Mouse (Mus musculus): ENCODE data around the gene BC049762. TPM values are rescaled to one million over a fixed set of nuclear protein-coding genes. Genes with fewer than 3 reads are reported as not detected.

BC049762 gene
- polyA plus RNA-seq, 1 experiment from 2014 or later = 0.74 TPM

GRCm38 (mm10) chr11:51264352-51264751 is 1.5 kb upstream of the BC049762 start:
- H3K9ac ChIP-seq (ENCODE audit: low read depth, low read length) = no peak overlapping the region
- no peaks in the 10 kb centered on the region; the same call in 1 of the 2 replicates for H3K36me3 ChIP-seq (ENCODE audit: insufficient read depth, low read length)
- no peak for TF ChIP-seq CTCF (IDR thresholded peaks at IDR 0.05; ENCODE audit: low read depth)
- peak overlapping the region; percentile 81 for H3K4me2 ChIP-seq (ENCODE audit: low read length)
- no peaks in the 10 kb centered on the region for H3K9me3 ChIP-seq (replicated peaks; ENCODE audit: low read length)
- no peak overlapping the region for H3K27ac ChIP-seq
- WGBS = 4% methylated on average over 6 of the region's 6 CpGs
- ATAC-seq (replicated peaks; ENCODE audit: low FRiP score, low read depth) (no peak), DNase-seq (ENCODE audit: low spot score) (peak; percentile 61)
- peak overlapping the region; percentile 85 for H3K4me3 ChIP-seq (replicated peaks; ENCODE audit: low read depth, low read length)
- no peaks in the 10 kb centered on the region for H3K27me3 ChIP-seq (ENCODE audit: insufficient read depth, low read length)
- peaks cover 13% of the 10 kb centered on the region; the same call in 1 of the 2 replicates for H3K4me1 ChIP-seq (replicated peaks; ENCODE audit: insufficient read depth, low read length)

GRCm38 (mm10) chr11:51263286-51263831 is 513 bp upstream of the BC049762 start:
- no peaks in the 10 kb centered on the region for H3K27me3 ChIP-seq (ENCODE audit: insufficient read depth, low read length)
- H3K27ac ChIP-seq = peak overlapping the region; percentile 95
- DNase-seq (ENCODE audit: low spot score) = peak; percentile 63
- peak; percentile 47 for ATAC-seq (replicated peaks; ENCODE audit: low FRiP score, low read depth)
- no peak for TF ChIP-seq CTCF (IDR thresholded peaks at IDR 0.05; ENCODE audit: low read depth)
- under 1% methylated on average over 50 of the region's 50 CpGs for WGBS
- H3K9me3 ChIP-seq (replicated peaks; ENCODE audit: low read length) = no peaks in the 10 kb centered on the region
- H3K4me2 ChIP-seq (ENCODE audit: low read length) = peak overlapping the region; percentile 81
- peak overlapping the region; percentile 85 for H3K4me3 ChIP-seq (replicated peaks; ENCODE audit: low read depth, low read length)
- H3K9ac ChIP-seq (ENCODE audit: low read depth, low read length) = peak overlapping the region; percentile 96
- peaks cover 13% of the 10 kb centered on the region; the same call in 1 of the 2 replicates for H3K4me1 ChIP-seq (replicated peaks; ENCODE audit: insufficient read depth, low read length)
- H3K36me3 ChIP-seq (ENCODE audit: insufficient read depth, low read length) = no peaks in the 10 kb centered on the region; the same call in 1 of the 2 replicates

- peak within 1 kb of the TSS; percentile 96 for H3K9ac ChIP-seq (ENCODE audit: low read depth, low read length)
- TF ChIP-seq CTCF (IDR thresholded peaks at IDR 0.05; ENCODE audit: low read depth) = no peak
- no peak for ATAC-seq (replicated peaks; ENCODE audit: low FRiP score, low read depth)
- no peak for DNase-seq (ENCODE audit: low spot score)
- peak within 1 kb of the TSS; percentile 81 for H3K4me2 ChIP-seq (ENCODE audit: low read length)
- H3K27ac ChIP-seq = peak within 1 kb of the TSS; percentile 81
- H3K4me3 ChIP-seq (replicated peaks; ENCODE audit: low read depth, low read length) = peak within 1 kb of the TSS; percentile 85
- no peaks in the 10 kb centered on the region for H3K27me3 ChIP-seq (ENCODE audit: insufficient read depth, low read length)
- 85% methylated on average over 3 of the region's 3 CpGs for WGBS
- H3K9me3 ChIP-seq (replicated peaks; ENCODE audit: low read length) = no peaks in the 10 kb centered on the region
- no peaks in the 10 kb centered on the region for H3K36me3 ChIP-seq (ENCODE audit: insufficient read depth, low read length)
- H3K4me1 ChIP-seq (replicated peaks; ENCODE audit: insufficient read depth, low read length) = peaks cover 13% of the 10 kb centered on the region; the same call in 1 of the 2 replicates
Measured at GRCm38 (mm10) chr11:51261680-51262219, 1.1 kb downstream of the BC049762 start, which contains the start of gene Clk4. TSS of gene Clk4 (plus strand) at chr11:51261730.

- Histone ChIP-seq H3K4me3 (replicated peaks; ENCODE audit: low read depth, low read length) (no peak overlapping the region), H3K27me3 (ENCODE audit: insufficient read depth, low read length) (no peaks in the 10 kb centered on the region), H3K36me3 (ENCODE audit: insufficient read depth, low read length) (no peaks in the 10 kb centered on the region), H3K4me2 (ENCODE audit: low read length) (no peak overlapping the region), H3K9me3 (replicated peaks; ENCODE audit: low read length) (no peaks in the 10 kb centered on the region), H3K9ac (ENCODE audit: low read depth, low read length) (no peak overlapping the region), H3K27ac (no peak overlapping the region), H3K4me1 (replicated peaks; ENCODE audit: insufficient read depth, low read length) (no peaks in the 10 kb centered on the region)
- WGBS = 87% methylated on average over 4 of the region's 4 CpGs
- DNase-seq (ENCODE audit: low spot score) = no peak
- TF ChIP-seq CTCF (IDR thresholded peaks at IDR 0.05; ENCODE audit: low read depth) = no peak
- no peak for ATAC-seq (replicated peaks; ENCODE audit: low FRiP score, low read depth)
Measured at GRCm38 (mm10) chr11:51257006-51257405, 5.8 kb downstream of the BC049762 start.

- ATAC-seq (replicated peaks; ENCODE audit: low FRiP score, low read depth) = no peak
- WGBS = 90% methylated on average over 2 of the region's 2 CpGs
- Histone ChIP-seq H3K4me3 (replicated peaks; ENCODE audit: low read depth, low read length) (no peak overlapping the region), H3K9ac (ENCODE audit: low read depth, low read length) (no peak overlapping the region), H3K27ac (no peak overlapping the region), H3K4me1 (replicated peaks; ENCODE audit: insufficient read depth, low read length) (no peaks in the 10 kb centered on the region), H3K36me3 (ENCODE audit: insufficient read depth, low read length) (no peaks in the 10 kb centered on the region), H3K9me3 (replicated peaks; ENCODE audit: low read length) (no peaks in the 10 kb centered on the region; the same call in 1 of the 2 replicates), H3K4me2 (ENCODE audit: low read length) (no peak overlapping the region), H3K27me3 (ENCODE audit: insufficient read depth, low read length) (no peaks in the 10 kb centered on the region)
- DNase-seq (ENCODE audit: low spot score) = no peak
- peak; percentile 12; the same call in 1 of the 2 replicates for TF ChIP-seq CTCF (IDR thresholded peaks at IDR 0.05; ENCODE audit: low read depth)
Measured at GRCm38 (mm10) chr11:51242897-51243296, 19.9 kb downstream of the BC049762 start.

GRCm38 (mm10) chr11:51234626-51235025 is 28.2 kb downstream of the BC049762 start:
- no peak overlapping the region for H3K4me3 ChIP-seq (replicated peaks; ENCODE audit: low read depth, low read length)
- no peaks in the 10 kb centered on the region for H3K36me3 ChIP-seq (ENCODE audit: insufficient read depth, low read length)
- H3K9me3 ChIP-seq (replicated peaks; ENCODE audit: low read length) = no peaks in the 10 kb centered on the region
- TF ChIP-seq CTCF (IDR thresholded peaks at IDR 0.05; ENCODE audit: low read depth) = no peak
- H3K9ac ChIP-seq (ENCODE audit: low read depth, low read length) = no peak overlapping the region
- H3K4me1 ChIP-seq (replicated peaks; ENCODE audit: insufficient read depth, low read length) = no peaks in the 10 kb centered on the region
- 86% methylated on average over 9 of the region's 9 CpGs for WGBS
- no peak overlapping the region for H3K4me2 ChIP-seq (ENCODE audit: low read length)
- ATAC-seq (replicated peaks; ENCODE audit: low FRiP score, low read depth) (no peak), DNase-seq (ENCODE audit: low spot score) (no peak)
- no peak overlapping the region for H3K27ac ChIP-seq
- H3K27me3 ChIP-seq (ENCODE audit: insufficient read depth, low read length) = no peaks in the 10 kb centered on the region

All from kidney, postnatal 0 days (tissue).